Mouse (Mus musculus) kidney, adult 10 weeks (tissue): ENCODE results near the gene Ndufc2. TPM values are rescaled to one million over a fixed set of nuclear protein-coding genes. Genes with fewer than 3 reads are reported as not detected.

Experiments used
- polyA plus RNA-seq: library from polyadenylated mRNA; stranded (reverse); fragments of 350-450 nt; fragmentation: Illumina TruSeq; extraction: RNeasy Lipid Tissue Mini Kit (QIAGEN cat#74804); gene quantifications from one replicate; pipeline ENCODE4 v1.2.3, GENCODE M21; 2014; ENCODE audit warnings: low read depth, low replicate concordance

Ndufc2 gene
- polyA plus RNA-seq: 355 TPM

DNA sequence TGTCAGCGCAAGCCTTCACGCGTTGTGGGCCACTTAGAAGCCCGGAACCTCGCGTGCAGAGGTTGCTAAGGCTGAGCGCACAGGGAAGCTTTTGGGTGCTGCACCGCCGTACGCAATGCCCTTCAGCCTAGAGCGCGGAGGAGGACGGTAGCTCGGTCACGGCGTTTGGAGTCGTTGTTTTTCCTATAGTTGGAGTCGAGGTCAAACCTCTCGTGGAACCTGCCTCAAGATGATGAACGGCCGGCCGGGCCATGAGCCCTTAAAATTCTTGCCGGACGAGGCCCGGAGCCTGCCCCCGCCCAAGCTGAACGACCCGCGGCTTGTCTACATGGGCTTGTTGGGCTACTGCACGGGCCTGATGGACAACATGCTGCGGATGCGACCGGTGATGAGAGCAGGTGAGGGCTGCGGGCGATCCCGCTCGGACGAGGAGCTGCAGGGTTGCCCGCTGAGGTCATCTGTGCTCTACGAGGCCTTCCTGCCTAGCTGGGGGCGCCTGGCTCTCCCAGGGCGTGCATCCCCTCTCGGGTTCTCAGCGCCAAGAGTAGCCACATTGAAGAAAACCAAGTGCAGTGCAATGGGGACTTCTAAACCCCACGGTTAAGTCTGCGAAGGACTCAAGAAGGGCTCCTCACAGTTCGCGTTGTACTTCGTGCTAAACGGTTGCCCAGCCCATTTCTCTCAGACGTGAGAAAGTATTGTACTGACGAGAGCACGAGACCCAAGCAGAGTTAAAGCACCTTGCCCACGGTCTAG is at the start of gene Ndufc2:
Gene Ndufc2 (plus strand): TSS at position 44 of the 756 bp plus-strand sequence.

DNA sequence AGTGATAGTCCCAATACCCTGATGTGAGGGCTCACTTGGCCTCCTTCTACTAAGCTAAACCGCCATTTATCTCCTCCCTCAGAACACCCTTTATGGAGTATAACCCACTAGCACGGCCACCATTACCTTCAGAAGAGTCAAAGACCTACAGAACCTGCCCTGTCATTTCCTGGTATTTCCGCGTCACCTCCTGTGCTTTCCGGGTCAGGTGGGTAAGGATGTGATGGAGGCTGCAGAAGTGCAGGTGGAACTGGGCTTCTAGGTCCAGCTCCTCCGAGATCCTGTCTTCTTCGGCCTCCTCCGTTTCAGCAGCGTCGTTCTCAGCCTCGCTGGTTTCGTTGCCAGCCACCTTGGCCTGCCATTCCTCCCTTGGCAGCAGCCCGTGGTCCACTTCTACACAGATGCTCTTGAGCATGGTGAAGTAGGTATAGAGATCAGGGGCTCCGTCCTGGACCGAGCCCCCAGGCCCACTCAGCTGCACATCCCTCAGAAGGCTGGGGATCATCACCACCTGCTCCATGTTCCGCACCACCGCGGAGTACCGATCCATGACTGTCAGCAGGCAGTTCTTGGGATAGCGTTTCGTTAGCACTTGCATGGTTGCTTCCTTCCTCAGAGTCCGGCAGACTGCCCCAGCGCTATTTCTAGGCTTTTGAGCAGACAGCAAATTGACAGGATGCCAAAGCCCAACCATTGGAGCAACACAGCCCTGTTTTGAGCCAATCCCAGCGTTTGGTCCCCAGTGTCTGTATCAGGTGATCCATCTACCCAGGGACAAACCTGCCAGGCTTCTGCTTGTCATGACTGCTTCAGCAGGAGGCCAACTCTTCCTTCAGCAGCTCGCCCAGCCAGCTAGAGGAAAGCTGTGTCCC is 17.3 kb downstream of the Ndufc2 start, which contains the start of gene Thrsp:
Gene Thrsp (minus strand): TSS at position 825 of the 872 bp plus-strand sequence.

GRCm38 (mm10) chr7:97451023-97451422 is 51.2 kb downstream of the Ndufc2 start, which contains the start of gene Kctd14:
Kctd14 (plus strand) TSS chr7:97451323.

Other genes with a start within 250 kb of the Ndufc2 start
- not detected for gene Usp35, start 68.0 kb upstream of the Ndufc2 start, polyA plus RNA-seq
- 4.4 TPM for gene Kctd21, start 67.7 kb upstream of the Ndufc2 start, polyA plus RNA-seq
- gene Alg8, start 28.4 kb upstream of the Ndufc2 start, polyA plus RNA-seq: 12.3 TPM
- gene Thrsp, start 17.7 kb downstream of the Ndufc2 start, polyA plus RNA-seq: 2.4 TPM
- 2.1 TPM for gene Kctd14, start 51.3 kb downstream of the Ndufc2 start, polyA plus RNA-seq
- gene Ints4, start 81.0 kb downstream of the Ndufc2 start, polyA plus RNA-seq: 51.1 TPM
- 41.4 TPM for gene Aamdc, start 179.5 kb downstream of the Ndufc2 start, polyA plus RNA-seq
- 17.0 TPM for gene Rsf1, start 179.9 kb downstream of the Ndufc2 start, polyA plus RNA-seq